Mouse (Mus musculus): Measurements from ENCODE around the gene Zfp524. TPM values are rescaled to one million over a fixed set of nuclear protein-coding genes. Genes with fewer than 3 reads are reported as not detected.
"Not testable (repeated sequence)": the region's sequence is repeated elsewhere in the genome, so short reads cannot be mapped to it uniquely, and the experiment has no call there.

Zfp524 gene
- polyA plus RNA-seq, 3 experiments from 2014 or later: 34.4 to 44.7 (median 38.9) TPM

- no peak for ATAC-seq
These were observed 1.8 kb downstream of the Zfp524 start for GRCm38 (mm10) chr7:5016057-5016456.

- no peak for ATAC-seq
These were observed 2.7 kb downstream of the Zfp524 start for GRCm38 (mm10) chr7:5016920-5017319.

GRCm38 (mm10) chr7:5017352-5017751 is 3.1 kb downstream of the Zfp524 start:
- no peak for ATAC-seq

GRCm38 (mm10) chr7:5017931-5018330 is 3.7 kb downstream of the Zfp524 start:
- ATAC-seq: no peak

GRCm38 (mm10) chr7:5019576-5019975 is 5.4 kb downstream of the Zfp524 start:
- ATAC-seq: not testable (repeated sequence)

- peak; percentile 88 for ATAC-seq
These were observed 5.9 kb downstream of the Zfp524 start, which contains the start of the genes Zfp865 and Ccdc106 for GRCm38 (mm10) chr7:5020000-5020681. Gene Zfp865 (plus strand): TSS chr7:5020376. Gene Ccdc106 (plus strand): TSS chr7:5020553.

- ATAC-seq: peak; percentile 4
These were observed 6.5 kb downstream of the Zfp524 start for GRCm38 (mm10) chr7:5020685-5021084.

GRCm38 (mm10) chr7:5021197-5021596 is 7.0 kb downstream of the Zfp524 start:
- no peak for ATAC-seq

GRCm38 (mm10) chr7:5029543-5029942 is 15.3 kb downstream of the Zfp524 start:
- ATAC-seq: no peak

- ATAC-seq: no peak
These were observed 15.7 kb downstream of the Zfp524 start for GRCm38 (mm10) chr7:5029946-5030345.

- ATAC-seq: no peak
These were observed 16.5 kb downstream of the Zfp524 start for GRCm38 (mm10) chr7:5030554-5031275.

GRCm38 (mm10) chr7:5031496-5031895 is 17.3 kb downstream of the Zfp524 start:
- no peak for ATAC-seq

GRCm38 (mm10) chr7:5033818-5034217 is 19.6 kb downstream of the Zfp524 start, which contains the start of gene 4632433K11Rik:
Gene 4632433K11Rik (plus strand): TSS chr7:5034118.
- ATAC-seq: no peak

- no peak for ATAC-seq
These were observed 21.4 kb downstream of the Zfp524 start for GRCm38 (mm10) chr7:5035628-5036027.

GRCm38 (mm10) chr7:5036136-5036535 is 21.9 kb downstream of the Zfp524 start:
- no peak for ATAC-seq

GRCm38 (mm10) chr7:5037026-5037425 is 22.8 kb downstream of the Zfp524 start:
- no peak for ATAC-seq

- ATAC-seq: no peak
These were observed 23.3 kb downstream of the Zfp524 start for GRCm38 (mm10) chr7:5037467-5037866.

- peak; percentile 96 for ATAC-seq
These were observed 24.0 kb downstream of the Zfp524 start, which contains the start of gene Zfp784 for GRCm38 (mm10) chr7:5038109-5038732. Gene Zfp784 (minus strand): TSS chr7:5038446.

GRCm38 (mm10) chr7:5038940-5039339 is 24.7 kb downstream of the Zfp524 start:
- ATAC-seq: no peak

- ATAC-seq: no peak
These were observed 30.8 kb downstream of the Zfp524 start for GRCm38 (mm10) chr7:5044981-5045380.

GRCm38 (mm10) chr7:5046112-5046511 is 31.9 kb downstream of the Zfp524 start:
- ATAC-seq: no peak

GRCm38 (mm10) chr7:5047313-5047712 is 33.1 kb downstream of the Zfp524 start:
- peak; percentile 57 for ATAC-seq

All from inflammation-experienced regulatory T-cells, adult 6 months (primary cell).